Mouse (Mus musculus): ENCODE results near the gene Cabin1. TPM values are rescaled to one million over a fixed set of nuclear protein-coding genes. Genes with fewer than 3 reads are reported as not detected.
A peak's percentile ranks its signal among the peaks of the same experiment; 100 is the strongest.

The Cabin1 gene
- 23.7 and 24.0 TPM in 2 replicates for total RNA-seq (2015)
- 19.4 and 20.7 TPM in 2 replicates for total RNA-seq (2017)

DNA sequence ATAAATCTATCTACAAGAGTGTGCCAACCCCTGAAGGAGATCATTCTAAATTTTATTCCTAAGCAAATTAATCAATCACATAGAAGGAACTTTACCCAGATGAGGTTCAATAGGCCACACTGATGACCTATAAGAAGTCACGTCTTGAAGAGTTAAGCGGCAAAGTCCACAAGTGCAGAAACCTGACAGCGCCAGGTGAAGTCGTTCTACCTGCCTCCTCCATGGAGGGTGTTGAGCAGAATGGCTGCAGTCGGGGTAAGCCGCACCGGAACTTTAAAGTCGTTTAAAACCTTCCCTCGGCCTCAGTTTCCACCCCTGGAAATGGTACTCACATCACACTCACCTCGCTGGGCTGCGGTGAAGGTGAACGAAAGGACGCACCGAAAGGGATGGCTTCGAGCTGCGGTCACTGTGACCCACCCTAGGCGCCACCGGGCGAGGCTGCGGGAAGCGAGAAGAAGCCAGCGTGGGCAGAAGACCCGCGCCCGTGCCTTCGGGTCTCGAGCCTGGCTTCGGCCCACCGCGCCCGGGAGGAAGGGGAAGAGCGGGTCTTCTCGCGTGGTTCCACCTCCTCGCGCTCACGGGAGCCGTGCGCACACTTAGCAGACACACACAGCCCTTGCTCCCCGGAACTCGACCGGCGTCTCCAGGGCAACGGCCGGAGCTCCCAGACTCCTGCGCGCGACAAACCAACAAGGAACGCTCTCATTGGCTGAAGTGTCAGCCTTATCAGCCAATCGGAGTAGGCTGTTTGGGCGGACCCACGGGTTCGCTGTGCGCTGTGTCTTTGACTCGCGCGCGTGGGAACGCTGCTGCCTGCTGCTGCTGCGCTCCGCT, at the start of gene Cabin1:
Cabin1 (minus strand) TSS at position 660 of the 837 bp plus-strand sequence.
- ATAC-seq (ENCODE audit: poor library complexity, severe bottlenecking) = peak; percentile 98

DNA sequence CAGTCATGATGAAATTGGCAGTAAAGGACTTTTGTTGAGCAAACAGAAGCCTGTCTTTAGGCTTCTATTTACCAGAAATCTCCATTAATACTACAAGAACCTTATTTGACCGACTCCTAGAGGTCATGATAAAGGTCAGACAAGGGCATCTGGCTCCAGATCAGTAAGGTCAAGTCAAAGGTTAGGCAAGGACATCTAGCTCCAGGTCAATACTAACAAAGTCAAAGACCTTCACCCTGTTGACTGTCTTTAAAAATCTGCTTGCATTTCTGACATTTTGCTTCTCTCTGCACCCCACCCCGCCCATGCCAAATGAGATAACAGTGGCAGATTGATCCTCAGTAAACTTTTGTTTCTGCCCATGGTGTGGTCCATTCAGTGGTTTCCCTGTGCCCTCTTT, 40.1 kb upstream of the Cabin1 start:
- ATAC-seq (ENCODE audit: poor library complexity, severe bottlenecking) = no peak

DNA sequence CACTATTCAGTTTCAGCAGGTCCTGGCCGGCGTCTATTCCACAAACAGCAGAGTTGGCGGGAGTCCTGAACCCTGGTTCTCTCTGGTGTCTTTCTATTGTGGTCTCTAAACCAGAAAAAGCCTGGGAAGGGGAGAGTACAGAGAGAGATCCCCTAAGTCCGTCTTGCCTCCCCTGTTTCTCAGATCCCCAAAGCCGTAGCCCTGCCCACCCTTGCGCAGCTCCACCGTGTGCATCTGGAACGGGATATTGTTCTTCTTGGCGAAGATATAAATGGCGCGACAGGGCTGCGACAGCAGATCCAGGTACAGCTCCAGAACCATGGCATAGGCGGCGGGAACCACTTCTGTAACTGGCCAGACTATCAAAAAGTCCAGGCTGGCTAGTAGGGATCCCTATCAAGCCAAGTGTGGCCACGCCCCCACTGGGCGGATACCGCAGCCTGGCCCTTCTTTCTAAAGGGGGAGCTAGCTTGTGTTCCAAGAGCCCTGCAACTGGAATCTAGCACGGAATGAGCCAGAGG, 34.1 kb upstream of the Cabin1 start, which contains the start of gene Gstt1:
Gstt1 (minus strand) TSS at position 409 of the 521 bp plus-strand sequence.
- peak; percentile 51 for ATAC-seq (ENCODE audit: poor library complexity, severe bottlenecking)

DNA sequence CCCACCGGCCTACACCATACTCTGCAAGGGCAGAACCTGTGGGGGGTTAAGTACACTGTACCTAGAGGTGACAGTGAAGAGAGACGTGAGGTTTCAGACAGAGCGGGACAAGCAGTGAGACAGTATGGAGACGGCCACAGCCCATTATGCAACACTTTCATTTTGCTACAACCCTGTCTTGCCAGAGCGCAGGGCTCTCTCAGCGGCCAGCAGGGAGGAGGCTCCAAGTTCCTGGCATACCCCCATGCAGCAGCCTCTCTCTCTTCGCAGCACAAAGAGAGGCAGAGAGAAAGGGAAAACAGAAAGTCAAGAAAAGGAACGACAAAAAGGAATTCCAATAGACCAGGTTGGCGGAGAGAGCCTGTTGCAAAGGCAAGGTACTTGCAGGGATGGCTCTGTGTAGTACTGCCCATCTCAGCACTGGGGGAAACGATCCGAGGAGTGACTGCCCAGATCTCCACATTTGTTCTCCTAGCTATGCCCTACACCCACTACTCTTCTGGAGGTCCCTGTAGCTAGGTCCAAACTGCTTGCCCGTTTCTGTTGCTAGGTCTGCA, 33.6 kb upstream of the Cabin1 start:
- ATAC-seq (ENCODE audit: poor library complexity, severe bottlenecking) = peak; percentile 81

DNA sequence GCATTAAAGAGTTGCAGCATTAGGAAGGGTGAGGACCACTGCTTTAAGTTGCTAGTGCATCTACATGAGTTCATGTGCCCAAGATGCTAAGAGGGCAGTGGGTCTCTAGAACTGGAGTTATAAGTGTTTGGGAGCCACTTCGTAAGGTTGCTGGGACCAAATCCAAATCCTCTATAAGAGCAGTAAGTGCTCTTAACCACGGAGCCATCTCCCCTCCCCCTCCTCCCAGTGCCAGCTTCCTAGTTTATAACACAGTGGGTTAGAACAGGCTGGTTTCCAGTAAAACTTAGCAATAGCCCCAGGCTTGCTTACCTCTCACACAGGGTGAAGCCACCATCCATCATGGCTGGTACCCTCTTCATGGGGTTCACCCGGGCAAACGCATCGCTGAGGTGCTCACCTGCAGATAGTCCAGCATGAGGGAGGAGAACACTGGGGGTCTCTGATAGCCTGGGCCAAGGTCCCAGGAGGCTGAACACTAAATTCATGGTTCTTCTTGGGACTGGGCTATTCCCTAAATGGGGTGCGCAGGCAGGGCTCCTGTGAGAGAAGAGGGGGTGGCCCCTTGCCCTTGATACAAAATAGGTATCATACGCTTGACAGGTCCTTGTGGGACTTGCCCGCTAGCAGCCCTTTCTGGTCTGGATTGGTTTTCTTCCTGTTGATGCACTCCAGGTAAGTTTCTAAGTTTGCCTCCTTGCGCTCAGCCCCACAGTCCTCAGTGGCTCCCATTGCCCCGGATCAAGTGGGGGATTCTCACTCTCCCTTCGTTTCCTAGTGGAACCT, 32.8 kb upstream of the Cabin1 start:
- no peak for ATAC-seq (ENCODE audit: poor library complexity, severe bottlenecking)

DNA sequence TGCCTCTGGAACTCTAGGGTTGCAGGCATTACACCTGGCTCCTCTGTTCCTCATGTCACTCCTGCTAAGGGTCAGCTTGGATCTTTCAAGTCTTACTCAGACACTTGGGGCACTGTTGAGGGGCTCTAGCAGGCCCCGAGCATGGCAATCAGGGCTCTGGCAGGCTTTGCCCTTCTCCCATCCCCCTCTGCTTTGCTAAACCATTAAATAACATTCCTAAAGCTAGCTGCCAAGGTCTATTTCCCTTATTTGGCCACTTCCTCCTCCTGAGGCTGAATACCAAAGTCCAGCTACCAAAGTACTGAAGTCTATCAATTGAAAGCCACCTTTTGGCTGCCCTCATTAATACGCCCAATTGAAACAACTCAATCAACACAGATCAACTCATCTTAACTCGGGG, 30.7 kb upstream of the Cabin1 start:
- no peak for ATAC-seq (ENCODE audit: poor library complexity, severe bottlenecking)

DNA sequence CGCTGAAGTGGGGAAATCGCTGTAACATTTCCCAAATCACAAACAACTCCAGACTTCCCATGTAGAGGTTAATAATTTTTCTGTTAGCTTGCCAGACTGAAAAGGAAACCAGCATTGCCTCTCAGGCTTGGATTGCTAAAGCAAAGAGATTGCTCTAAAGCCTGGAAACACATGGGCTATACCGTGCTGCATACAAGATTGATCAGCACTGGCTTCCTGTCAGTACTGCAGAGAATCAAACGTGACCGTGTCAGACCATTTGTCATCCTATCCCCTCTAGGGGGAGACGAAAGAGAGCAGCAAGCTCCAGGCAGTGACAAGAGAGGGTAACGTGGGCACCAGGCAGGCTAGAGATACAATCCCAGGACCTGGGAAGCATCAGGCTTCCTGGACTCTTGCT, 26.6 kb upstream of the Cabin1 start:
- 0 out of 2 replicates have a peak, but pooled peaks have one; percentile 35 for ATAC-seq (ENCODE audit: poor library complexity, severe bottlenecking)

DNA sequence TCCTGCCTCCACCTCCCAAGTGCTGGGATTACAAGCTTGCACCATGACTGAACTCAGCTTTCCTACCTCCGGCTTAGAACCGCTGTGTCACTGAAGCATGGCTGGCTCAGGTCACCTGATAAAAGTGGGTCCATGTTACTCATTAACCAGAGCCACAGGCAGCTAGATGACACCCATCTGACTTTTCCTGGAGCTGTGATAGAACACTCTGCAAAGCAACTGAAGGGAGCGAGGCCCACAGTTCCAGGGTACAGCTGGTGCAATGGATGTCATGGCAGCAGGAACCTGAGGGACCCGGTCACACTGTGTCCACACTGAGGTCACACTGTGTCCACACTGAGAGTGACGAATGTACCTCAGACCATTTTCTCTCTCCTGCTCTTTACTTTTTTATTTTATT, 25.7 kb upstream of the Cabin1 start:
- ATAC-seq (ENCODE audit: poor library complexity, severe bottlenecking) = no peak

DNA sequence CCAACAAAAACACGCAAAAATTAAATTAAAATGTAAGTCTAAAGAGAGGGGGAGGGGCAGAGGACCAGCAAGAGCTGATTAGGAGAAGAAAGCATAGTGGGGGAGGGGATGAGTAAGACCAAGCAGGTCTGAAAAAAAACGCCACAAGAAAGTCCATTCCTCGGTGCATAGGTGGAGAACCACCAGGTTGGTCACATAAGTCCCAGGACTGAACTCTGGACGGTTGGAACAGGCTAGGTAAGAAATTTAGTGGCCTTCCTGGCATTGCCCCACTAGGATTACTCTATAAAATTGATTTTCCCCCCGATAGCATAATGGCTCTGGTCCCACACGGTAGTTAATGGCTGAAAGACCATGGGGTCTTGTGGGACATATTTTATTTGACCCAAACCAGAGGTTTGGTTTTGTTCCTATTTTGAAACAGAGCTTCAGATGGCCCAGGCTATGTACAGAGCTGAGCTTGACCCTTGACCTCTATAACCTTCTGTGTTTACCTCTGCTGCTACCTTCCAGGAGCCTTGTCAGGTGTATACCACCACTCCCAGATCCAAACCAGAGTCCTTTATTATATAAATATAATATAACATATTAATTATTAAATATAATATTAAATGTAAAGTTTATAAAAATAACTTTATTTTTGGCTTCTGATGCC, 25.1 kb upstream of the Cabin1 start:
- ATAC-seq (ENCODE audit: poor library complexity, severe bottlenecking) = no peak

DNA sequence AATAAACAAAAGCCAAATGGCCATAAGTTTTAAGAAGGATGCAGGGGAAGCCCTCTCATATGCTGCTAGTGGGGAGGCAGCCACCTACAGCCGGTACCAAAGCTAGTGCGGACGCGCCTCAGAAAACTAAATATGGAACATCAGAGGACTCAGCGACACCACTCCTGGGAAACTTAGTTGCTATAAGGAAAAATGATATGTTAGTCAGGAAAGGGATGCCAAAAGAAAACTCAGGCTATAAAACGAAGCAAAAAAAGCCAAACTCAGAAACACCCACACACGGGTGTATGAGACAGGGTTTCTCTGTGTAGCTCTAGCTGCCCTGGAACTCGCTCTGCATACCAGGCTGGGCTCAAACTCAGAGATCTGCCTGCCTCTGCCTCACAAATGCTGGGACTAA, 24.1 kb upstream of the Cabin1 start:
- ATAC-seq (ENCODE audit: poor library complexity, severe bottlenecking) = no peak

DNA sequence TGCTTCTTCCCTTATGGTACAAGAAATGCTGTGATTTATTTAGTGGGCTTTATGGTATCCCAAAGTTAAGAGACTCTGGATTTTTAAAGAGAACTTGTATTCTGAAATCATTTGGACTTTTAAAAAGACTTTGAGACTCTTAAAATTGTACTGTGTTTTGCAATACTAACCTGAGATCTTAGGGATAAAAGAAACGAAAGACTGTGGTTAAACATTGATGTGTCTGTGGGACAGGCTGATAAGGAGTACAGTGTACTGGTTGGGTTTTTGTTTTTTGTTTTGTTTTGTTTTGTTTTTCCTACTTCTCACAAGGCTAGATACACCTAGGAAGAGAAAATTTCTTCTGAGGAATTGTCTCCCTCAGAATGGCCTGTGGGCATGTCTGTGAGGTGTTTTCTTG, 21.3 kb upstream of the Cabin1 start:
- no peak for ATAC-seq (ENCODE audit: poor library complexity, severe bottlenecking)

DNA sequence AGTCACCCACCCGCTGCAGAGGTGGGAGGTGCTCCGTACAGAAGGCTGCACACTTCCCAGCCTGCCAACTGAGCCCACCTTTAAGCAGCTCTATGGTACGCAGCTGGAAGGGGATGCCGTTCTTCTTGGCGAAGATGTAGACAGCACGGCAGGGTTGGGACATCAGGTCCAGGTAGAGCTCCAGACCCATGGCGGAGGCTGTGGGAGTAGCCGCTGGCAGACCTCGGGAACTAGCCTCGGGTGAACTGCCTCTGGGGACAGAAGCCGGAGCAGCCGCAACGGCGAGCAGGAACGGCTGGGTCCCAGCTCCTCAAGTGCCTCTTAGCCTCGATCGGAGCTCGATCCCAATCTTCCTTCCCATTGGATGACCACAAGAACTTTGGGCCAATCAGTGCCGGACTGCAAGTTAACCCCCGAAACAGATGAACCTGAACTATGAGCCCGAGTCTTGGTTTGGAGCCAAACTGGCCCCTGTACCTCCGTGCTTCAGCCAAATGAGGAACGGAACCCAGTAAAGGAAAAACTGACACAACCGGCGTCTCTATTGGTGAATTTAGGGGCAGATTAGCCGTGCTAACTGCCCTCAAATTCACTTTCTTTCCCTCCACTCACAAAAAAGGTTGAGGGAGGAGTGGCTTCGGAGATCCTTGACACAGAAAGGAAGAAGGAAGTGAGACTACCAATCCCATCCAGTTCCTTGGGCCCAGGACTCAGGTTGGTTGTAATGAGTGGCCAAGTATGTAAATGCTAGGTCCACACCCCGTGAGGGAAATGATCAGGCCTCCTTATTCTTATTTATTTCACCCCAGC, 16.8 kb upstream of the Cabin1 start, which contains the start of the genes Gm20441 and Gstt3:
Gm20441 (minus strand) TSS at position 186 of the 810 bp plus-strand sequence.
Gstt3 (minus strand) TSS at position 646 of the 810 bp plus-strand sequence.
- ATAC-seq (ENCODE audit: poor library complexity, severe bottlenecking) = peak; percentile 78

DNA sequence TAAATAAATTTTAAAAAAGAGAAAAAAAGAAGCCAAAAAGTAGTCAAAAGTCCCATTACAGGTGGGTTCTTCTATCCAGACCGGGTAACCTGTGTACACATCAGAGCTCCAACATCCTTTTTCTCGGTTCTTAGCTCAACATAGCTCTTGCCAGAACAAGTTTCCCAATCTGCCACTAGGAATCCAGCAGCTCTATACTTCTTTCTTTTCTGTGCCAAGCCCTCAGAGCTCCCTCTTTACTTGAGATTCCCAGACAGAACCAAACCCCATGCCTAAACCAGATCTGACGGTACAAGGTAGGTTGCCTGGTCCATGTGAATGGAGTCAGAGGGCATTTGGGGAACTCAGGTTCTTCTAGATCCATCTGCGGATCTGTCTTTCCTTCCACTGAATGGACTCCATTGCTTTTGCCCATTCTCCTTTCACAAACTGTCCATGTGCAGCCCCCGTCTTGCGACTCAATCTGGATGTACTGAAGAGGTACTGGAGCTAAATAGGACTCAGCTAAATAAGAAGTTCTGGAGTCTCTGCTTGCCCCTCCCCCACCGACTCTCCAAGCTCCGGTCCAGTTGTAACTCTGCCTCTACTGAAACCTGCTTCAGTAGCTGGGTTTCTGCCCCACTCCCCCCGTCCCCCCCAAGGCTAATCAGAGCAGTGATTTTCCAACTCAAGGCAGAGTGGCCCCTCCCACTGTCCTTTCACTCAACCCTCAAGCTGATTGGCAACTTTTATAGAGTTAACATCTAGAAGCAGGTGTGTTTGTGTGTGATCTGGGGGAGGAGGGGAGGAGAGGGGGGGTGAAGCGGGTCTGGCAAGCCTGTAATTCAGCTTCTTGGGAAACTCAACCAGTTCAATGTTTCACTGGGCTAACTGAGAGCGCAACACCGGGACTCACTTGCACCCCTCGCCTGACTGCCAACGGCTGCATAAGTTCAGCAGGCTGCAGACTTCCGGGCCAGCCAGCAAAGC, 15.3 kb upstream of the Cabin1 start:
- ATAC-seq (ENCODE audit: poor library complexity, severe bottlenecking) = no peak

DNA sequence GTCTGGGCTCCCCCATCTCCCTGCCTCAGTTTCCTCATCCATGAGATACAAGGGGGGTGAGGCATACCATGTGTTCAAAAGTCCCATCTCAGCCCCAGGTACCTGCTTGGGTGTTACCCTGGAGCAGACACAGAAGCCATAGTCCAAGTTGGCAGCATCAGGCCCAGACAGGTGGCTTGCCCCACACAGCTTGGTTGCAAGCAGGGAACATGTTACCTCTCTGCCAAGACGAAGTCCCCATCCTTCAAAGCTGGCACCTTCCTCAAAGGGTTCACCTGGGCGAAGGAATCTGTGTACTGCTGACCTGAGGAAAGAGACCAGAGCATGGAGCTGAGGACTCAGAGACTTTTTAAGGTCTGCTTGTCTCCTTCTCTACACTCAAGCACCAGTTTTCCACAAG, 13.7 kb upstream of the Cabin1 start:
- no peak for ATAC-seq (ENCODE audit: poor library complexity, severe bottlenecking)

DNA sequence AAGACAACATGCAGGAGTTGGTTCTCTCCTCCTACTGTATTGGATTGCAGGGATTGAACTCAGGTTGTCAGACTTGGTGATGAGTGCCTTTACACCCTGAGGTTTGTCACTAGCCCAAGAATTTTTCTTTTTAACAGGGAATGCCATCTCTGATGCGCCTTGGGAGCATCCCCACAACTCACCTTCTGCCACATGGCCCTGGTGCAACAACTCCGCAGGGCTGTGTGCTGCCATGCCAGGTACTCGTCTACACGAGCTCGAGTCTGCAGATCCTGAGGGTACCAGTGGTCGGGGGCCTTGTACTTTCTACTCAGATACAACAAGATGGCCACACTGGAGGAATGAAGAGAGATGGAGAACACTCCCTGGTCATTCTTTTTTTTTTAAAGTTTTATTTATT, 12.4 kb upstream of the Cabin1 start:
- no peak for ATAC-seq (ENCODE audit: poor library complexity, severe bottlenecking)

DNA sequence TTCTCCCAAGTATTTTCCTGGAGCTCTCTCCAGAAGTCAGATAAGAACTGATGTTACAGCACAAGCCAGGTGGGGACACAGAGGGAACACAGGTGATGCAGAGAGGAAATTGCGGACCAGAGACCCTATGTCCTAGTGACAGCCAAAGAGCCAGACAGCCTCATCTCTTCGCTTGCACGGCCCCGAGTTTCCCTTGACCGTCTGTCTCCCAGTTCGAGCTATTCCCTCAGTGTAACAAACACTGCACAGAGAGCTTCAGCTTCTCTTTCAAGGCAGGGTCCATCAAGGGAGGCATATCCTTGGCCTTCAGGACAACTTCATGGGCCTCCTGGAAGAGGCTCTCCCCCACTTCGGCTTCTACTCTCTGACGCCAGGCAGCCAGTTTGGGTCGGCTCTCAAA, 10.4 kb upstream of the Cabin1 start:
- no peak for ATAC-seq (ENCODE audit: poor library complexity, severe bottlenecking)

DNA sequence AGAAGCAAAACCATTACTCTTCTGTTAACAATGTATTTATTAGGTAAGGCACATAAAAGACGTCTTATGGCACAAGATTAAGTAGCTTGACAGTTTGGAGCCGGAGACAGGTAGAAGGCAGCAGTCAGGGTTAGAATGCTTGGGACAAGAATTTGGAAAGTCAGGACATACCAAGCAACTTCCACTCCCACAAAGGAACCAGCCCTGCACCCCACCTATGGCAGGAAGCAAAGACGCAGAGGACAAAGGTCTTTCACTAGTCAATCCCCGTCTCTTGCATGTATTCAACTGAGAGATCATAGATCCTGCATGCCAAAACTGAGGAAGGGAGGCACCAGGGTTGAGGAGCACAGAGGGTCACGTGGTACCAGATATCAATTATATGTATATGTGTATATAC, 10.0 kb upstream of the Cabin1 start:
- no peak for ATAC-seq (ENCODE audit: poor library complexity, severe bottlenecking)

DNA sequence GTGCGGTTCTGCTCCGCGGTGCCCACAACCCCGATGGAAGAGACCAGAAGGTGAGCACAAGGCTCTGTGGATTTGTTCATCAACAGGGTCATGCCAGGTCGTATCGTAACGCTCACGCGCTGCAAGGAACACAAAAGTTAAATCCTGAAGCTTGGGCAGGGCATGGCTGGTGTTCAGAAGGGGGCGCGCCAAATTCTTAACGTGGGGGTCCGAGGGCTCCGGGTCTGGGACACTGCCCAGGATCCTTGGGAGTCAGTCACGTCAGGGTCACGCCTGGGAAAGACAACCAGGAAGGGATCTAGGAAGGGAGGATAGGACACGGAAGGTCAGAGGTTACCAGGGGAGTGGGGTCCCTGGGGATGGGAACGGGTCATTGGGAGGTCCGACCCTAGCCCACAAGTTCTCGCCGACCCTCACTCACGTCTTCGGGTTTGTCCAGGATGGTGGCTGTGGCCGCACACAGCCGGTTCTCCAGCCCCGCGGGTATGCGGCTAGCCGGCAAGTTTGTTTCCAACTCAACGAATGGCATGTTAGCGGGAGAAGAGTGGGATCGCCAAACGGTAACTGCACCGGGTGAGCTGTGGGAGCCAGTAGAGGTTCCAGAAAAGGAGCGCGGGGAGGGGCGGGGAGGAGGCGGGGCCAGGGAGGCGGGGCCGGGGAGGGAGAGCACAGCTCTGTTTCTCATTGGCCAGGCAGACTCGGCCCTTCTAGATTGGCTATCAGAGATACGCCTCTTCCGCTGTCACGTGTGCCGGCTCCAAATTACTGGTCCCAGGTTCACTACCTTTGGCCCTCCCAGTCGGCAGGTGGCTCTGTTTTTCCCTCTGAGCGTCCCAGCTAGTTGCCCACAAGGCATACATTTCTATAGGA, 8.9 kb upstream of the Cabin1 start, which contains the start of gene Ddt:
Ddt (minus strand) TSS at position 620 of the 870 bp plus-strand sequence.
- ATAC-seq (ENCODE audit: poor library complexity, severe bottlenecking) = peak; percentile 97

Measured in megakaryocyte, adult 5-6 weeks (primary cell).